Mouse (Mus musculus) MEL (cell line): ENCODE data around the gene Lsamp. TPM values are rescaled to one million over a fixed set of nuclear protein-coding genes. Genes with fewer than 3 reads are reported as not detected.
A peak's percentile ranks its signal among the peaks of the same experiment; 100 is the strongest.

Source experiments
- DNase-seq: peaks from one replicate; pipeline ENCODE4 v3.0.0; 2011; ENCODE audit warnings: low read depth, low spot score
- H3K27ac ChIP-seq: 2 replicates; pipeline ENCODE4 v1.5.1; 2012; ENCODE audit warnings: low read depth, mild to moderate bottlenecking, control low read depth, low read length, moderate library complexity; ENCODE audit not compliant: control insufficient read depth
- H3K27me3 ChIP-seq, 2 experiments: fragments of 150-350 bp in 1 of 2; sonication (generic) in 1 of 2; 2 replicates each; pipeline ENCODE4 v1.6.1; 2012; ENCODE audit warnings: low read length in 2 of 2, mild to moderate bottlenecking in 2 of 2, improper control_type of control experiment in 1 of 2, moderate library complexity in 1 of 2; ENCODE audit not compliant: insufficient read depth in 2 of 2, control insufficient read depth in 1 of 2
- H3K36me3 ChIP-seq, 2 experiments: 2 replicates each; pipeline ENCODE4 v1.6.1; 2012 to 2014; ENCODE audit warnings: low read length in 2 of 2, improper control_type of control experiment in 1 of 2, inconsistent platforms in 1 of 2, mild to moderate bottlenecking in 1 of 2; ENCODE audit not compliant: insufficient read depth in 2 of 2, control insufficient read depth in 1 of 2
- H3K4me1 ChIP-seq, 2 experiments: fragments of 150-350 bp in 1 of 2; sonication (generic) in 1 of 2; 2 replicates each; pipeline ENCODE4 v1.6.1; 2012; ENCODE audit warnings: low read length in 2 of 2, improper control_type of control experiment in 1 of 2, mild to moderate bottlenecking in 1 of 2; ENCODE audit not compliant: insufficient read depth in 2 of 2, control insufficient read depth in 1 of 2
- H3K4me3 ChIP-seq, 2 experiments: fragments of 150-350 bp in 1 of 2; sonication (generic) in 1 of 2; 2 replicates each; pipeline ENCODE4 v1.5.1; 2012; ENCODE audit warnings: low read depth in 2 of 2, low read length in 2 of 2, mild to moderate bottlenecking in 2 of 2, moderate library complexity in 2 of 2, control low read depth in 1 of 2, improper control_type of control experiment in 1 of 2; ENCODE audit not compliant: control insufficient read depth in 1 of 2, insufficient read depth in 1 of 2
- H3K79me2 ChIP-seq: 2 replicates; pipeline ENCODE4 v1.6.1; 2012; ENCODE audit warnings: mild to moderate bottlenecking, low read length, moderate library complexity; ENCODE audit not compliant: control insufficient read depth, poor library complexity, insufficient read depth
- H3K9ac ChIP-seq: 2 replicates; pipeline ENCODE4 v1.6.1; 2012; ENCODE audit warnings: low read depth, mild to moderate bottlenecking, control low read depth, low read length, moderate library complexity; ENCODE audit not compliant: control insufficient read depth, poor library complexity, severe bottlenecking
- H3K9me3 ChIP-seq: fragments of 150-350 bp; sonication (generic); replicated peaks from 2 replicates; pipeline ENCODE4 v1.6.1; 2012; ENCODE audit warnings: mild to moderate bottlenecking, low read length, improper control_type of control experiment, moderate library complexity; ENCODE audit not compliant: insufficient read depth
- EP300 ChIP-seq, 2 experiments: IDR thresholded peaks; 2 replicates each; pipeline ENCODE4 v1.6.1; 2011; ENCODE audit warnings: improper control_type of control experiment in 2 of 2, low read length in 2 of 2, low read depth in 1 of 2, mild to moderate bottlenecking in 1 of 2
- ETS1 ChIP-seq: IDR thresholded peaks from 2 replicates; pipeline ENCODE4 v1.6.1; 2012; ENCODE audit warnings: low read depth, mild to moderate bottlenecking, inconsistent platforms, low read length, improper control_type of control experiment, moderate library complexity
- GABPA ChIP-seq: IDR thresholded peaks from 2 replicates; pipeline ENCODE4 v1.6.1; 2012; ENCODE audit warnings: low read depth, mild to moderate bottlenecking, inconsistent platforms, low read length, improper control_type of control experiment, moderate library complexity
- KAT2A ChIP-seq: conservative IDR thresholded peaks from 2 replicates; pipeline ENCODE4 v1.6.1; 2012; ENCODE audit warnings: low read depth, low read length, improper control_type of control experiment, inconsistent platforms
- MAX ChIP-seq: IDR thresholded peaks from 2 replicates; pipeline ENCODE4 v1.6.1; 2011; ENCODE audit warnings: low read length, improper control_type of control experiment
- MYB ChIP-seq: IDR thresholded peaks from 2 replicates; pipeline ENCODE4 v1.6.1; 2011; ENCODE audit warnings: mild to moderate bottlenecking, low read depth, low read length, improper control_type of control experiment
- NELFE ChIP-seq: IDR thresholded peaks from 2 replicates; pipeline ENCODE4 v1.6.1; 2011; ENCODE audit warnings: low read depth, low read length, improper control_type of control experiment
- POLR2AphosphoS2 ChIP-seq: IDR thresholded peaks from 2 replicates; pipeline ENCODE4 v1.6.1; 2011; ENCODE audit warnings: low read length, improper control_type of control experiment
- RAD21 ChIP-seq: IDR thresholded peaks from 2 replicates; pipeline ENCODE4 v1.6.1; 2011; ENCODE audit warnings: mild to moderate bottlenecking, low read depth, low read length, improper control_type of control experiment
- TAL1 ChIP-seq: IDR thresholded peaks from 2 replicates; pipeline ENCODE4 v1.6.1; 2012; ENCODE audit warnings: mild to moderate bottlenecking, inconsistent platforms, low read length, moderate library complexity, mixed read lengths
- TCF12 ChIP-seq: IDR thresholded peaks from 2 replicates; pipeline ENCODE4 v1.6.1; 2014; ENCODE audit warnings: low read depth, mild to moderate bottlenecking, inconsistent platforms, low read length, improper control_type of control experiment, moderate library complexity
- polyA plus RNA-seq, 2 experiments: library from polyadenylated mRNA; stranded (reverse) in 1 of 2; unstranded in 1 of 2; fragments of >175 nt in 1 of 2; fragments of >200 nt in 1 of 2; gene quantifications; 2 replicates each; pipeline versions ENCODE4 v1.2.1 to v1.2.4; 2012; ENCODE audit warnings: low replicate concordance in 2 of 2, low read depth in 1 of 2; ENCODE audit not compliant: insufficient read length in 2 of 2, insufficient read depth in 1 of 2, missing spikeins in 1 of 2
- total RNA-seq: library from RNA; depleted of rRNA; stranded (reverse); fragments of 300-350 nt; gene quantifications from 2 replicates; pipeline ENCODE4 v1.2.3, GENCODE M21; 2012

The Lsamp gene
- total and polyA plus RNA-seq, 3 experiments: 0.42 TPM; not detected in 2

- no peak for TF ChIP-seq NELFE
Measured at GRCm38 (mm10) chr16:41478694-41479093, 1494.5 kb downstream of the Lsamp start (continued).

GRCm38 (mm10) chr16:41481832-41482231 is 1497.7 kb downstream of the Lsamp start:
- Histone ChIP-seq H3K4me3 (no peak overlapping the region), H3K27me3 (no peaks in the 10 kb centered on the region), H3K27ac (no peak overlapping the region), H3K79me2 (no peaks in the 10 kb centered on the region), H3K4me1 (no peaks in the 10 kb centered on the region), H3K9me3 (no peaks in the 10 kb centered on the region), H3K9ac (no peak overlapping the region), H3K36me3 (no peaks in the 10 kb centered on the region)
- TF ChIP-seq ETS1 (no peak), TCF12 (peak; percentile 47; the same call in 1 of the 2 replicates), EP300 (IDR thresholded peaks at IDR 0.05; ENCODE audit: low read depth in 1 of 2, low read length in 2 of 2) (peak in 1 of 2 experiments; percentile 31; a peak in 1 of 4 replicates), MYB (no peak), TAL1 (0 out of 2 replicates have a peak, but pooled peaks have one; percentile 11)
- DNase-seq: peak; percentile 5

- H3K27me3 ChIP-seq: no peaks in the 10 kb centered on the region
- no peaks in the 10 kb centered on the region for H3K36me3 ChIP-seq
- no peaks in the 10 kb centered on the region for H3K4me1 ChIP-seq
- no peak overlapping the region for H3K27ac ChIP-seq
- no peak for DNase-seq
- no peaks in the 10 kb centered on the region for H3K9me3 ChIP-seq
- TF ChIP-seq POLR2AphosphoS2 (no peak), MAX (no peak), KAT2A (no peak), GABPA (no peak), EP300 (IDR thresholded peaks at IDR 0.05; ENCODE audit: low read depth in 1 of 2, low read length in 2 of 2) (no peak)
- no peak overlapping the region for H3K4me3 ChIP-seq
- no peaks in the 10 kb centered on the region for H3K79me2 ChIP-seq
- no peak overlapping the region for H3K9ac ChIP-seq
Measured at GRCm38 (mm10) chr16:41510915-41511552, 1526.9 kb downstream of the Lsamp start.

GRCm38 (mm10) chr16:41521566-41521965 is 1537.4 kb downstream of the Lsamp start:
- Histone ChIP-seq H3K4me1 (no peaks in the 10 kb centered on the region), H3K27me3 (no peaks in the 10 kb centered on the region; a peak in 1 of 4 replicates), H3K79me2 (no peaks in the 10 kb centered on the region), H3K36me3 (no peaks in the 10 kb centered on the region), H3K9me3 (no peaks in the 10 kb centered on the region), H3K27ac (no peak overlapping the region), H3K9ac (no peak overlapping the region), H3K4me3 (no peak overlapping the region)
- DNase-seq: no peak
- TF ChIP-seq EP300 (IDR thresholded peaks at IDR 0.05; ENCODE audit: low read depth in 1 of 2, low read length in 2 of 2): no peak
- TF ChIP-seq RAD21: no peak
- TF ChIP-seq TAL1: no peak
